Mouse (Mus musculus): ENCODE results near the gene Dlg5. TPM values are rescaled to one million over a fixed set of nuclear protein-coding genes. Genes with fewer than 3 reads are reported as not detected.

Gene Dlg5
- 9.8 TPM for polyA plus RNA-seq (2014; fragmentation: Illumina TruSeq; extraction: RNeasy Lipid Tissue Mini Kit (QIAGEN cat#74804); ENCODE audit: low replicate concordance)

GRCm38 (mm10) chr14:24245177-24246081, at the start of gene Dlg5:
Gene Dlg5, minus strand, starts transcription at chr14:24245920.

GRCm38 (mm10) chr14:24292914-24293313, 47.2 kb upstream of the Dlg5 start, which contains the start of gene E330034G19Rik:
Gene E330034G19Rik, plus strand, starts transcription at chr14:24293214.

Other genes starting within 250 kb of the Dlg5 start
- gene Kcnma1, start 231.4 kb downstream of the Dlg5 start, polyA plus RNA-seq (2014; fragmentation: Illumina TruSeq; extraction: RNeasy Lipid Tissue Mini Kit (QIAGEN cat#74804); ENCODE audit: low replicate concordance), result 3.5 TPM
- not detected for gene E330034G19Rik, start 47.3 kb upstream of the Dlg5 start, polyA plus RNA-seq (2014; fragmentation: Illumina TruSeq; extraction: RNeasy Lipid Tissue Mini Kit (QIAGEN cat#74804); ENCODE audit: low replicate concordance)
- 2.4 TPM for gene Polr3a, start 241.1 kb upstream of the Dlg5 start, polyA plus RNA-seq (2014; fragmentation: Illumina TruSeq; extraction: RNeasy Lipid Tissue Mini Kit (QIAGEN cat#74804); ENCODE audit: low replicate concordance)
- 5,335 TPM for gene Rps24, start 241.2 kb upstream of the Dlg5 start, polyA plus RNA-seq (2014; fragmentation: Illumina TruSeq; extraction: RNeasy Lipid Tissue Mini Kit (QIAGEN cat#74804); ENCODE audit: low replicate concordance)